Mouse (Mus musculus): ENCODE data around the gene Socs4. TPM values are rescaled to one million over a fixed set of nuclear protein-coding genes. Genes with fewer than 3 reads are reported as not detected.
"Not testable (repeated sequence)": the region's sequence is repeated elsewhere in the genome, so short reads cannot be mapped to it uniquely, and the experiment has no call there.

The Socs4 gene
- polyA plus RNA-seq, 1 experiment from 2014 or later: 4.5 TPM

- Histone ChIP-seq H3K27me3 (no peaks in the 10 kb centered on the region), H3K4me1 (no peaks in the 10 kb centered on the region), H3K27ac (no peak overlapping the region), H3K9ac (no peak overlapping the region), H3K36me3 (replicated peaks) (peaks cover 49% of the 10 kb centered on the region), H3K9me3 (no peaks in the 10 kb centered on the region), H3K4me2 (no peak overlapping the region), H3K4me3 (replicated peaks) (no peak overlapping the region)
- WGBS: 89% methylated on average over 5 of the region's 5 CpGs
- ATAC-seq (ENCODE audit: low FRiP score): no peak
Measured at GRCm38 (mm10) chr14:47319362-47319761, 42.6 kb downstream of the Socs4 start.

GRCm38 (mm10) chr14:47321581-47321980, 44.9 kb downstream of the Socs4 start:
- not testable (repeated sequence) for ATAC-seq (ENCODE audit: low FRiP score); H3K9ac ChIP-seq; H3K27ac ChIP-seq; H3K4me2 ChIP-seq; H3K4me1 ChIP-seq; H3K27me3 ChIP-seq; H3K4me3 ChIP-seq (replicated peaks); H3K9me3 ChIP-seq
- WGBS: 94% methylated on average over 7 of the region's 8 CpGs
- H3K36me3 ChIP-seq (replicated peaks): peaks cover 43% of the 10 kb centered on the region

- 79% methylated on average over 9 of the region's 9 CpGs for WGBS
Measured at GRCm38 (mm10) chr14:47325965-47326761, 49.4 kb downstream of the Socs4 start.

GRCm38 (mm10) chr14:47327347-47327746, 50.6 kb downstream of the Socs4 start:
- Histone ChIP-seq H3K27me3 (no peaks in the 10 kb centered on the region), H3K4me3 (replicated peaks) (no peak overlapping the region), H3K4me2 (no peak overlapping the region), H3K4me1 (no peaks in the 10 kb centered on the region), H3K9me3 (no peaks in the 10 kb centered on the region), H3K36me3 (replicated peaks) (peaks cover 20% of the 10 kb centered on the region), H3K9ac (no peak overlapping the region), H3K27ac (no peak overlapping the region)
- no peak for ATAC-seq (ENCODE audit: low FRiP score)
- 92% methylated on average over 5 of the region's 5 CpGs for WGBS

More at GRCm38 (mm10) chr14:47325965-47326761, 49.4 kb downstream of the Socs4 start:
- Histone ChIP-seq H3K4me1 (no peaks in the 10 kb centered on the region), H3K9me3 (no peaks in the 10 kb centered on the region), H3K27me3 (no peaks in the 10 kb centered on the region), H3K4me3 (replicated peaks) (no peak overlapping the region), H3K36me3 (replicated peaks) (peaks cover 23% of the 10 kb centered on the region), H3K4me2 (no peak overlapping the region), H3K27ac (no peak overlapping the region), H3K9ac (no peak overlapping the region)
- ATAC-seq (ENCODE audit: low FRiP score): no peak

- H3K9me3 ChIP-seq: no peaks in the 10 kb centered on the region
- H3K4me1 ChIP-seq: no peaks in the 10 kb centered on the region
Measured at GRCm38 (mm10) chr14:47331920-47332319, 55.2 kb downstream of the Socs4 start.

GRCm38 (mm10) chr14:47334819-47335218, 58.1 kb downstream of the Socs4 start:
- no peaks in the 10 kb centered on the region for H3K9me3 ChIP-seq

More at GRCm38 (mm10) chr14:47331920-47332319, 55.2 kb downstream of the Socs4 start:
- no peak overlapping the region for H3K4me3 ChIP-seq (replicated peaks)
- H3K36me3 ChIP-seq (replicated peaks): no peaks in the 10 kb centered on the region
- H3K27ac ChIP-seq: no peak overlapping the region
- no peaks in the 10 kb centered on the region for H3K27me3 ChIP-seq
- no peak for ATAC-seq (ENCODE audit: low FRiP score)
- H3K9ac ChIP-seq: no peak overlapping the region
- no peak overlapping the region for H3K4me2 ChIP-seq
- WGBS: 73% methylated on average over 5 of the region's 5 CpGs

GRCm38 (mm10) chr14:47335300-47335699, 58.6 kb downstream of the Socs4 start:
- WGBS: 60% methylated on average over 3 of the region's 3 CpGs
- Histone ChIP-seq H3K4me3 (replicated peaks) (no peak overlapping the region), H3K27me3 (no peaks in the 10 kb centered on the region), H3K9ac (no peak overlapping the region), H3K9me3 (no peaks in the 10 kb centered on the region), H3K36me3 (replicated peaks) (no peaks in the 10 kb centered on the region), H3K4me1 (no peaks in the 10 kb centered on the region), H3K27ac (no peak overlapping the region), H3K4me2 (no peak overlapping the region)
- ATAC-seq (ENCODE audit: low FRiP score): no peak

More at GRCm38 (mm10) chr14:47334819-47335218, 58.1 kb downstream of the Socs4 start:
- ATAC-seq (ENCODE audit: low FRiP score): no peak
- H3K4me3 ChIP-seq (replicated peaks): no peak overlapping the region
- 88% methylated on average over 4 of the region's 4 CpGs for WGBS
- H3K4me1 ChIP-seq: no peaks in the 10 kb centered on the region
- H3K4me2 ChIP-seq: no peak overlapping the region
- H3K27me3 ChIP-seq: no peaks in the 10 kb centered on the region
- no peak overlapping the region for H3K27ac ChIP-seq
- no peak overlapping the region for H3K9ac ChIP-seq
- no peaks in the 10 kb centered on the region for H3K36me3 ChIP-seq (replicated peaks)

GRCm38 (mm10) chr14:47340231-47340925, 63.6 kb downstream of the Socs4 start:
- Histone ChIP-seq H3K4me1 (peaks cover 2% of the 10 kb centered on the region; the same call in 1 of the 2 replicates), H3K27me3 (no peaks in the 10 kb centered on the region), H3K36me3 (replicated peaks) (no peaks in the 10 kb centered on the region), H3K9me3 (no peaks in the 10 kb centered on the region), H3K4me3 (replicated peaks) (no peak overlapping the region), H3K4me2 (no peak overlapping the region), H3K27ac (no peak overlapping the region), H3K9ac (no peak overlapping the region)
- no peak for ATAC-seq (ENCODE audit: low FRiP score)
- 85% methylated on average over 10 of the region's 10 CpGs for WGBS

- H3K27ac ChIP-seq: peak overlapping the region; percentile 47; the same call in 1 of the 2 replicates
- no peak overlapping the region for H3K4me3 ChIP-seq (replicated peaks)
- no peak for ATAC-seq (ENCODE audit: low FRiP score)
- H3K36me3 ChIP-seq (replicated peaks): no peaks in the 10 kb centered on the region
- H3K27me3 ChIP-seq: no peaks in the 10 kb centered on the region
- H3K4me1 ChIP-seq: peaks cover 2% of the 10 kb centered on the region; the same call in 1 of the 2 replicates
- no peaks in the 10 kb centered on the region for H3K9me3 ChIP-seq
- WGBS: 53% methylated on average over 4 of the region's 4 CpGs
- H3K4me2 ChIP-seq: no peak overlapping the region
- no peak overlapping the region for H3K9ac ChIP-seq
Measured at GRCm38 (mm10) chr14:47341811-47342291, 65.1 kb downstream of the Socs4 start.

Other genes with a start within 250 kb of the Socs4 start
- 1.4 and 1.6 TPM in 2 replicates for gene Gch1, start 87.5 kb upstream of the Socs4 start, polyA plus RNA-seq (2016; fragmentation: Nextera tagmentation; extraction: Ambion mirVana)
- 46.5 and 50.3 TPM in 2 replicates for gene Wdhd1, start 74 bp upstream of the Socs4 start, polyA plus RNA-seq (2016; fragmentation: Nextera tagmentation; extraction: Ambion mirVana)
- gene Mapk1ip1l, start 21.3 kb downstream of the Socs4 start, polyA plus RNA-seq (2016; fragmentation: Nextera tagmentation; extraction: Ambion mirVana): 94.4 and 104 TPM in 2 replicates
- 0.37 and 0.56 TPM in 2 replicates for gene Lgals3, start 90.8 kb downstream of the Socs4 start, polyA plus RNA-seq (2016; fragmentation: Nextera tagmentation; extraction: Ambion mirVana)
- 63.1 and 63.6 TPM in 2 replicates for gene Dlgap5, start 141.5 kb downstream of the Socs4 start, polyA plus RNA-seq (2016; fragmentation: Nextera tagmentation; extraction: Ambion mirVana)
- 22.1 and 22.8 TPM in 2 replicates for gene Fbxo34, start 173.5 kb downstream of the Socs4 start, polyA plus RNA-seq (2016; fragmentation: Nextera tagmentation; extraction: Ambion mirVana)

All from forebrain, embryonic 12.5 days (tissue).